Mouse (Mus musculus) gonadal fat pad, adult 2 months (tissue): ENCODE measurements around the gene Wfdc10. TPM values are rescaled to one million over a fixed set of nuclear protein-coding genes. Genes with fewer than 3 reads are reported as not detected.

Experiments used
- DNase-seq: peaks from one replicate; pipeline ENCODE4 v3.0.0-alpha.2; 2012; ENCODE audit warnings: low read depth
- polyA plus RNA-seq: library from polyadenylated mRNA; depleted of rRNA; stranded (reverse); fragments of >200 nt; gene quantifications from 2 replicates; pipeline ENCODE4 v1.2.3, GENCODE M21; 2012; rRNA removed

The Wfdc10 gene
- polyA plus RNA-seq, 1 experiment, result 5,228 TPM

- no peak for DNase-seq
Measured at GRCm38 (mm10) chr2:164700959-164701358, 45.1 kb downstream of the Wfdc10 start.

GRCm38 (mm10) chr2:164701761-164702160, 45.9 kb downstream of the Wfdc10 start:
- no peak for DNase-seq

- no peak for DNase-seq
Measured at GRCm38 (mm10) chr2:164704235-164704634, 48.4 kb downstream of the Wfdc10 start.

GRCm38 (mm10) chr2:164705328-164705727, 49.5 kb downstream of the Wfdc10 start:
- DNase-seq, result no peak

GRCm38 (mm10) chr2:164705991-164706390, 50.1 kb downstream of the Wfdc10 start:
- DNase-seq, result no peak

Other genes with a start within 250 kb of the Wfdc10 start
- gene Sdc4, start 212.2 kb upstream of the Wfdc10 start, polyA plus RNA-seq, result 18.0 and 19.6 TPM in 2 replicates
- 94.8 and 100 TPM in 2 replicates for gene Sys1, start 199.1 kb upstream of the Wfdc10 start, polyA plus RNA-seq
- gene Gm20458, start 195.1 kb upstream of the Wfdc10 start, polyA plus RNA-seq, result 21.8 and 25.0 TPM in 2 replicates
- not detected in 2 replicates for gene Trp53tg5, start 182.3 kb upstream of the Wfdc10 start, polyA plus RNA-seq
- 24.8 and 29.5 TPM in 2 replicates for gene Dbndd2, start 169.9 kb upstream of the Wfdc10 start, polyA plus RNA-seq
- 97.9 and 128 TPM in 2 replicates for gene Pigt, start 158.5 kb upstream of the Wfdc10 start, polyA plus RNA-seq
- gene Wfdc2, start 93.6 kb upstream of the Wfdc10 start, polyA plus RNA-seq, result 12.1 and 16.0 TPM in 2 replicates
- 317 and 597 TPM in 2 replicates for gene Spint3, start 82.6 kb upstream of the Wfdc10 start, polyA plus RNA-seq
- gene Wfdc6a, start 70.6 kb upstream of the Wfdc10 start, polyA plus RNA-seq, result 94.1 and 109 TPM in 2 replicates
- gene Eppin, start 62.5 kb upstream of the Wfdc10 start, polyA plus RNA-seq, result 211 and 222 TPM in 2 replicates
- gene Wfdc6b, start 42.5 kb upstream of the Wfdc10 start, polyA plus RNA-seq, result 159 and 208 TPM in 2 replicates
- gene Wfdc8, start 42.4 kb upstream of the Wfdc10 start, polyA plus RNA-seq, result 341 and 347 TPM in 2 replicates
- gene Wfdc16, start 17.2 kb upstream of the Wfdc10 start, polyA plus RNA-seq, result 238 and 428 TPM in 2 replicates
- gene Wfdc9, start 537 bp downstream of the Wfdc10 start, polyA plus RNA-seq, result 190 and 293 TPM in 2 replicates
- 6.6 and 15.6 TPM in 2 replicates for gene Wfdc11, start 18.0 kb downstream of the Wfdc10 start, polyA plus RNA-seq
- 1,038 and 1,237 TPM in 2 replicates for gene Wfdc13, start 29.1 kb downstream of the Wfdc10 start, polyA plus RNA-seq
- 272 and 330 TPM in 2 replicates for gene Spint4, start 42.5 kb downstream of the Wfdc10 start, polyA plus RNA-seq
- 127 and 235 TPM in 2 replicates for gene Spint5, start 59.3 kb downstream of the Wfdc10 start, polyA plus RNA-seq
- 11.1 and 11.3 TPM in 2 replicates for gene Wfdc3, start 89.9 kb downstream of the Wfdc10 start, polyA plus RNA-seq
- gene Dnttip1, start 89.9 kb downstream of the Wfdc10 start, polyA plus RNA-seq, result 29.9 and 49.6 TPM in 2 replicates
- gene Ube2c, start 113.9 kb downstream of the Wfdc10 start, polyA plus RNA-seq, result 8.5 and 11.8 TPM in 2 replicates
- 17.6 and 20.6 TPM in 2 replicates for gene Tnnc2, start 123.9 kb downstream of the Wfdc10 start, polyA plus RNA-seq
- gene Snx21, start 129.8 kb downstream of the Wfdc10 start, polyA plus RNA-seq, result 23.0 and 24.6 TPM in 2 replicates
- gene Acot8, start 148.8 kb downstream of the Wfdc10 start, polyA plus RNA-seq, result 31.4 and 31.5 TPM in 2 replicates
- gene Zswim3, start 149.1 kb downstream of the Wfdc10 start, polyA plus RNA-seq, result 3.4 and 3.7 TPM in 2 replicates
- gene Zswim1, start 166.6 kb downstream of the Wfdc10 start, polyA plus RNA-seq, result 10.5 and 11.8 TPM in 2 replicates
- gene Spata25, start 172.5 kb downstream of the Wfdc10 start, polyA plus RNA-seq, result 0.46 and 0.70 TPM in 2 replicates
- 274 and 289 TPM in 2 replicates for gene Ctsa, start 176.8 kb downstream of the Wfdc10 start, polyA plus RNA-seq
- gene Neurl2, start 177.4 kb downstream of the Wfdc10 start, polyA plus RNA-seq, result 5.9 and 7.4 TPM in 2 replicates
- gene Pltp, start 201.7 kb downstream of the Wfdc10 start, polyA plus RNA-seq, result 277 and 290 TPM in 2 replicates
- gene Pcif1, start 223.3 kb downstream of the Wfdc10 start, polyA plus RNA-seq, result 32.0 and 33.9 TPM in 2 replicates